Mouse (Mus musculus) heart, postnatal 36 days (tissue): ENCODE results near the gene 4931414P19Rik. TPM values are rescaled to one million over a fixed set of nuclear protein-coding genes. Genes with fewer than 3 reads are reported as not detected.
"Not testable (repeated sequence)": the region's sequence is repeated elsewhere in the genome, so short reads cannot be mapped to it uniquely, and the experiment has no call there.

ENCODE experiments used
- DNase-seq, 2 experiments: peaks; one replicate each; pipeline ENCODE4 v3.0.0; 2021 to 2022
- intact Hi-C: fragments of 180-260 bp; cut with DNase I; formaldehyde crosslinking; loops from one replicate; pipeline ENCODE4 v1.15.1; 2025
- total RNA-seq, 2 experiments: library from RNA; stranded (reverse); gene quantifications; 2 replicates each; pipeline ENCODE4 v1.2.3; 2021

Gene 4931414P19Rik
- total RNA-seq, 2 experiments from 2014 or later = 4.0 to 5.9 TPM

DNA sequence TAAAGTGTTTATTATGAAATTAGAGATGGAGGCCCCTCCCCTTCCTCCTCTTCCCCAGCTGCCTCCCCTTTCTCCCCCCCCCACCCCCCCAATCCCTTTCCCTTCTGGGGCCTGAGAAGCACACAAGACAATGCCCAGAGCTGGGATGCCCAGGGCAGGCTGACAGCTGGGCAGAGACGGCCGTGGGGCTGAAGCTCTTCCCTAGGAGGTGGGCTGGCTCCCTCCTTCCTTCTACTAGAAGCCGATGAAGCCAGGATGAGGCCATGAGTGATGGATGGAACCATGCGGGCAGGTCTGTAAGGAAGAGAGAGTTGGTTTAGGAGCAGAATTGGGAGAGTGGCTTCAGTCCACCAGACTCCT, 25.4 kb upstream of the 4931414P19Rik start:
- no peak for DNase-seq
- intact Hi-C loops = no loop called here

DNA sequence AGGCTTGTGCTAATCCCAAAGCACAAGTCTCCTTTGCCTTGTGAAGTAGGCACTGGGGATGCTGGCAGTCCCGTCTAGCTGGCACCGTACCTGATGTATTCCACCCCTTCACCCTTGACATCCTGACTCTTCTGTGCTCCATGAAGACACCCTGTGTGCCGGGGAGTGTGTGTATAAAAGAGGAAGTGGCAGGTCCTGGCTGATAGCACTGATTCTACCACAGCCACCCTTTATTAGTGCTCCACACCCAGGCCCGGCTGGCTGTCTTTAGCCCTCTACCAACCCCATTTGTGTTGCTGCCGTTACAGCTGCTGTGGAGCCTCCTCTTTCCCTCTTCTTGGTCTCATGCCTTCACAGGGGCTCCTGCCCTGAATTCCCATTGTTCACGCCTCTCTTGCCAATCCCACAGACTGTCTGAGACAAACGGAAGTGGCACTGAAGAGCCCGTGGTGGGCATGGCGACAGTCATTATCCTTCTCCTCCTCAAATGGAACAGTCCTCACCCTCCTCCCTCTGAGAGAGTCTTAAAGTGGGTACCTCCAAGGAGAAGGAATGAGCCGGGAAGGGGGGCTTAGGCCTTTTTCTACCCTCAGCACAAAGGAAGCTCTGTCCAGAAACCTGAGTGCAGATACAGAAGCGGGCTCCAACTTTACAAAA, 24.9 kb upstream of the 4931414P19Rik start:
- intact Hi-C loops = no loop called here
- DNase-seq = no peak

DNA sequence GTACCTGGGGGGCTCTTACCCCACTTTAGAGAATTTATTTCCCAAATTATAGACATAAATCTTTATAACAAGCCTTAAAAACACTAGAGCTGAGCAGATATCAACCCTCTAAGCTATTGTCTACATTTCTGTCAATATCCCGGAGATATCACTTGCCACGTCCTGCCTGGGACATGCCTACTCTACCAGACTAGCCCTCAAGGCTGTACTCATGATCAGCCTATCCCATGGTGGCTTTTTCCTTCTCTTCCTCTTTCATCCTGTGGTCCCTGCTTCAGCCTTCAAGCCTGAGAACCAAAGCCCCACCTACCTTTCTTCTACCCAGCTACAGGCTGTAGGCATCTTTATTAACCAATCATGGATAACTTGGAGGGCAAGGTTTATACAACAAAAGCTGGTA, 24.0 kb upstream of the 4931414P19Rik start:
- intact Hi-C loops = no loop called here
- DNase-seq = no peak

DNA sequence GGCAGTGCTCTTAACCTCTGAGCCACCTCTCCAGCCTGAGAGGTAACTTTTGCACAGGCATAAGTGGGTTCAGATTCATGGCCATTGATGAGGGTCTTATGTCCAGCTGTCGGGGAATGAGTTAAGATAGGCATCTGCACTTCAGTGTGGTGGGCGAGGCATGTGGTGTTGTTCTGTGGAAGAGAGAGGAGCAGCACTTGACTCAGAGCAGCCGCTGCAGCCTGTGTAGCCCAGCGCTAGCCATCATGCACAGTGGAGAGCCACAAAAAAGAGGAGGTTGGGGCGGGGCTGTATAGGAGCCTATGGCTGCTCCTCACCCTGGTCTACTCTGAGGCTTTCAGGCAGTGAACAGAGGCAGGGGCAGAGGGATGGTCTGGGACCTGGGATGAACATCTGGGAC, 22.3 kb upstream of the 4931414P19Rik start:
- DNase-seq = no peak
- intact Hi-C loops = no loop called here

DNA sequence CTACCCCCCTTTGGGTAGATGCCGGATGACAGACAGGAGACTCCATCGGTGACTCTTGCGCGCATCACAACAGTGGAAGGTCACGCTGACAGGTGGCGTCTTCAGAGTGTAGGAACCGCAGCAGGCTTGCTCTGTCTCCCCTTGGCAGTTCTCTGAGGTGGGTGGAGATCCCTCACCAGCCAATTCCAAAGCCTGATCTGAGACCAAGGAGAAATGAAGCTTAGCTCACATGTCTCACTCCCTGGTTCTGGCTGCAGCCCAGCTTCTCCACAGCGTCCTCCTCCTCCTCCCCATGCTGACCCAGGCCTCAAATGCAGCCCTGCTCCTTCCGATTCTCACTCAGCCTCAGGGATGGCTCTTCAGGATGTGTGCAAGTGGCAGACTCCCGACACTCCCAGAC, 19.2 kb upstream of the 4931414P19Rik start:
- intact Hi-C loops = no loop called here
- no peak for DNase-seq

DNA sequence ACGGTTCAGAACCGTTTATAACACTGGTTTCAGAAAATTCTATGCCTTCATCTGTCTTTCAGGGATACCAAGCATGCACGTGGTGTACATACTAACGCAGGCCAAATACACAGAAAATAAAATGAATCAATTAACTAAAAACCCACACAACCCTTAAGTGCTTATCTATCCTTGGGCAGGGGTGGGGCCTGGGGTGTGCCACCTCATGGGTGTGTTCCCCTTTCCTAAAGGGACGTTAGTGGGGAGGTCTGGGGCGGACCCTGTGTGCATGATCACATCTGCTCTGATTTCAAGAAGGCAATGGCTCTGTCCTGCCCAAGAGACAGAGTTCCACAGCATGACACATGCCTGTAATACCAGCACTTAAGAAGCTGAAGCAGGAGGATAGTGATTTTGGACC, 17.5 kb upstream of the 4931414P19Rik start:
- intact Hi-C loops = no loop called here
- DNase-seq = no peak

DNA sequence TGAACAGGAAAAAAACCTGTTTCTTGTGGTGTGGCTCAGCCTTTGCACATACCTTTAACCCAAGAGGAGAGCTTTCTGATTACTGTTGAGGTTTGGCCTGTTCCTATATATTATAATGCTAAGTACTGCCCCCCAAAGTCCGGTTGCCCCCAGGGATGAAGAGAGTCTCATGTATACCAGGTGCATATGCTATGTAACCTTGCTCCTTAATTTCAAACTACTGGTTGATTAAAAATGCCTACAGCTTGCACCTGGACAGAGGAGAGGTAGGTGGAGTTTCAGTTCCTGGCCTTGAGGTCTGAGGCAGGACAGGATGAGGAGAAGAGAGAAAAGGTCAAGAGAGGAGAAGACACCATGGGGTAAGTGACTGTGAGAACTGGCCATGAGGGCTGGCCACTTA, 15.3 kb upstream of the 4931414P19Rik start, which contains the start of gene Psmb11:
TSS of gene Psmb11 (plus strand) at position 301 of the 400 bp plus-strand sequence.
- intact Hi-C loops = loop anchor here (2.0 kb wide), 1 partner anchor 18 kb away; no protein-coding TSS in a partner anchor
- DNase-seq = no peak

DNA sequence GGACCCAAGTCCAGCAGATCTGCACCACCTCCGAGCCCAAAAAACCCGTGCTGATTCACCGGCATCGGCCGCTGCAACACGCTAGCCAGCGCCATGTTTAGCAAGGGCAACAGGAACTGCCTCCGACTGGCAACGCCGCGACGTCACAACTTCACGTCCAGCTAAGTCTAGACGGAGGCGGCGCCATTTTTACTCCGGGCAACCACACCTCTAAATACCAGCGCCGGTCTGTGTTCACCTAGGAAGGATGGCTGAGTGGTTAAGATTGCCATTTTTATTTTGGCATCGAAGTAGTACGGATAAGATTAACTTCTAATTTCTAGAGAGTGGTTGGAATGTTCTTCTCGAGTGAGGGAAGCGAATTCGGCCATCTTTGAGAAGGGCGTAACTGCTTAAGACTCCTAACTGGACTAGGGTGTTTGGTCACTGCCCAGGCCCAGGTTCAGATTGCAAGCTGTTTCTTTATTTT, 12.1 kb upstream of the 4931414P19Rik start, which contains the start of gene Psmb5:
TSS of gene Psmb5 (minus strand) at position 126 of the 469 bp plus-strand sequence.
- intact Hi-C loops = no loop called here
- DNase-seq = peak; percentile 87 to 93

DNA sequence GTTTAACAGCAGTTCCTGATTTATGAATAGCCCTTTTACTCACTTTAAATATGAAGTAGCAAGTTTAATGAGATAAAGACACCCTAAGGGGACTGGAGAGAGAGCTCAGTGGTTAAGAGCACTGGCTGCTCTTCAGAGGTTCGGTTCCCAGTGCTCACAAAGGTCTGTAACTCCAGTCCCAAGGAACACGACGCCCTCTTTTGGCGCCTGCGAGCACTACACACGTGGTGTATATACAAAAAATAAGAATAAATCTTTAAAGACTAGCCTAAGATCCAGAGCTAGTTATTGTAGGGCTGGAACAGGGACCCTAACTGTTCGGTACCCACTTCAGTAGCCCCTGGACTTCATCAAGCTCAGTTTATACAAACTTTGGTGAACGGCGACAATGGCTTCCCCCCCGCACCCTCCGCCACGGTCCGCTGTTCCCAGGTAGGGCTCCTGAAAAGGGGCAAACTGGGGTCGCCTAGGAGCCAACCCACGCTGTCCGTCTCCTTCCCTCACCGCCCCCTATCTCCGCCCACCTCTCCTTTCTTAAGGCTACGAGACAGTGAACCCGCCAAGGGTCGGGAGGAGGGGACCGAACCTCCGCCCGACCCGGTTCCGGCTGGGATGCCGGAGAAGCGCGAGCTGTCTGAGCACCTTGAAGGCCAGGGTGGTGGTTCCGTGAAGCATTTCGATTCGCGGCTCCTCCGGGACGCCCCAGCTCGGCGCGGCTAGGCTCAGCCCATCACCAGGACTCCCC, 11.5 kb upstream of the 4931414P19Rik start:
- intact Hi-C loops = no loop called here
- DNase-seq = no peak

DNA sequence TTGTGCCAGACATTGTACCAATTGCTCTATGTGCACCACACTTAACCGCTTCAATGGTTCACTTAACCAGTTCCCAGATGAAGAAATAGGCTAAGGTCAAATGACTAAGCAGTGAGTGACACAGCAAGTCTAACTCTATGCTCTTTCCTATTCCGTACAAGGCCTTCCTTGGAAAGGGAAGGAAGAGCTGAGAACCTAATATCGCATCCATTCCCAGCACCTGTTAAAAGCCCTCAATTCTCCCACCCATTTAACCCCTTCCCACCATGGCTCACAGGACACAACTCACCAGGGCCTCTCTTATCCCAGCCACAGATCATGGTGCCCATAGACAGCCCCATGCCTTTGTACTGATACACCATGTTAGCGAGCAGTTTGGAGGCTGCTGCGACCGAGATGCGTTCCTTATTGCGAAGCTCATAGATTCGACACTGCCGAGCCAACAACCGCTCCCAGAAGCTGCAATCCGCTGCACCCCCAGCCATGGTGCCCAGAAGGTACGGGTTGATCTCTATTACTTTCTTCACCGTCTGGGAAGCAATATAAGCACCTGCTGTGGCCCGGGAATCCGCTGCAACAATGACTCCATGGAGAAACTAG, 10.5 kb upstream of the 4931414P19Rik start:
- intact Hi-C loops = no loop called here
- DNase-seq = no peak

DNA sequence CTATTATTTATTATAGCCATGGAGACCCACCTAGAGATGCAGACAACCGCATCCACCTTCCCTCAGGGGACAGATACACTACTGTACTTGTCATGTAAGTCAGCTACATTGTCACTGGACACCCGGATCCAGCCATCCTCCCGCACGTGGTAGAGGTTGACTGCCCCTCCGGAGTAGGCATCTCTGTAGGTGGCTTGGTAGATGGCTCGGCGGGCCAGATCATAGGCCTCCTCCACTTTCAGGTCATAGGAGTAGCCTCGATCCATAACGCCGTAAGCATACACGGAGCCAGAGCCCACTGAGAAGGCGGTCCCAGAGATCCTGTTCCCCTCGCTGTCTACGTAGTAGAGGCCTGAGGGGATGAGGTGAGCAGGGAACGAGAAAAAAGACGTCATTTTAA, 8.3 kb upstream of the 4931414P19Rik start:
- DNase-seq, intact Hi-C loops: not testable (repeated sequence)

DNA sequence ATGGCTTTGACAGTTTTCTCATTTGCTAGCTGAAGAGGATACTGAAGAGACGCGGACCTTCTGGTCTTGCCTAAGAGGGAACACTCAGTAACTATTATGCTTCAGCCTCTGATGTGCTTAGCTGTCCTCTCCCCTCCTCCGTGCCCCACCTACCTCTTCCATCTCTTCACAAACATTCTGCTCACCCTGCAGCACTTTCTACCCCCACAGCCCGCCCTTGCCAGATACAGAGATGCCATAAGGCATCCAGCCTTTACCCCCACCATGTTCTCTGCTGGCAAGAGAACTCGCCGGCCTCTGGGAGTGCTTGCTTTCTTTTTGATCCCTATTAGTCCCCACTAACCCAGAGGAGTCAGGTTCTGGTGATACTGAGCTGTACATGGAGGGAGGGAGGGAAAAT, 4.9 kb upstream of the 4931414P19Rik start:
- no peak for DNase-seq
- intact Hi-C loops = no loop called here

DNA sequence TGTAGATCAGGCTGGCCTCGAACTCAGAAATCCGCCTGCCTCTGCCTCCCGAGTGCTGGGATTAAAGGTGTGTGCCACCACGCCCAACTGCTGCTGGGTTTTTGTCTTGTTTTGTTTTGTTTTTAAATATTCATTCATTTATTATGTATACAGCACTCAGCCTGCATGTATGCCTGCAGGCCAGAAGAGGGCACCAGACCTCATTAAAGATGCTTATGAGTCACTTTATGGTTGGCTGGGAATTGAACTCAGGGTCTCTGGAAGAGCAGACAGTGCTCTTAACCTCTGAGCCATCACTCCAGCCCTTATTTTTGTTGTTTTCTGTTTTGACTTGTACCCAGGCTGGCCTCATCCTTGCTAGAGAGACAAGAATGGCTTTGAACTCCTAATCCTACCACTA, 4.2 kb upstream of the 4931414P19Rik start:
- DNase-seq = no peak
- intact Hi-C loops = no loop called here

DNA sequence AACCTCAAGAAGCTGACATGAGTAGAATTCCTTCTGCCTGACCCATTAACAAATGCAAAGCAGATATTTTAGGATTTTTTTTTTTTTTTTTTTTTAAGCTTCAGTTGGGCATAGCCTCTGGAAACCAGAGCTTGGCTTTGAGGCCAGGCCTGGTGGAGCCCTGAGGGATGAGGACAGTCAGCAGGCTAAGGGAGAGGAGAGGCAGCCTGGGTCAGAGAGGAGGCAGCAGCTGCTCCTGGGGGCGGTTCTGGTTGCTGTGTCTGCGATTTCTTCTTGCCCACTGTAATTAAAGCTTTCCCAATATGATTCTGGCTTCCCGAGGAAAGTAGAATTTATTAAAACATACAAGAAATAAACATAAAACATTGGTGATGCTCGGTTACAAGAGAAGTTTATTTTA, 3.5 kb upstream of the 4931414P19Rik start:
- intact Hi-C loops = no loop called here
- no peak for DNase-seq

DNA sequence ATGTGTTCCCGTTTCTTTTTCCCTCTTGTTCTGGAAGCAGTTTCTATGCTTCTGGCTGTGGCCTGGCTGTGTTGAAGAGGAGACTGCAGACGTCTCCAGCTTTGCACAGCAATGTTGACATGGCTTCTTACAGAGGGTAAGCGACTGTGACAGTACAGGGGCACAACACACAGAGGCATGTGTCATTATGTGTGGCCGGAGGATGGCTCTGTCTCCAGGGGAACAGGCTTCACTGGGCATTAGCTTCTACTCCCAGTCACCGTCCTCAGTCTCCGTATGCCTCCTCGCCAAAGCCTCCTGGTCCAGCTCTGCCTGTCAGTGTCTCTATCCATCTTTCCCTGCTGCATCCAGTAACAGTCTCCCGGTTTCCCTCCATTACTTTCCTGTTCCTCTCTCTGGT, 1.4 kb upstream of the 4931414P19Rik start:
- intact Hi-C loops = no loop called here

DNA sequence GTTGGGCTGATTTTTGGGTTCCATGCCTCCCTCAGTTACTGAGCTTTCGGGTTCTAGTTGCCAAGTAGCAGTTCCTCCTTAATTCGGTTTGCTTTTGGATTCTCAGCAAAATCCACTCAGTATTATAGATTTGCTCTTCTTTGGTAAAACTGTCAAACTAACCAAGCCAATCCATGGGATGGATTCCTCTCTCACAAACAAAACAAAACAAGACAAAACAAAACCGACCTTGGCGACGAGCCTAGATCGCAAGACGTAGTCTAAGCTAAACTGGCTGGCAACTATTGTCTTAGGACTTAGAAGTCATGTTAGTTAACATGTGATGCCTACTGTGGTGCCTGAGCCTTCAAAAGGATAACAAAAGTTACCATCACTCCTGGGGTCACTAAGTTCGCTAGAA, 2.1 kb downstream of the 4931414P19Rik start:
- intact Hi-C loops = loop anchor here (5.0 kb wide), 1 partner anchor 86 kb away; the partner anchor contains the start of gene Prmt5
- DNase-seq = no peak

More for the DNA sequence above, 1.4 kb upstream of the 4931414P19Rik start:
- no peak for DNase-seq

DNA sequence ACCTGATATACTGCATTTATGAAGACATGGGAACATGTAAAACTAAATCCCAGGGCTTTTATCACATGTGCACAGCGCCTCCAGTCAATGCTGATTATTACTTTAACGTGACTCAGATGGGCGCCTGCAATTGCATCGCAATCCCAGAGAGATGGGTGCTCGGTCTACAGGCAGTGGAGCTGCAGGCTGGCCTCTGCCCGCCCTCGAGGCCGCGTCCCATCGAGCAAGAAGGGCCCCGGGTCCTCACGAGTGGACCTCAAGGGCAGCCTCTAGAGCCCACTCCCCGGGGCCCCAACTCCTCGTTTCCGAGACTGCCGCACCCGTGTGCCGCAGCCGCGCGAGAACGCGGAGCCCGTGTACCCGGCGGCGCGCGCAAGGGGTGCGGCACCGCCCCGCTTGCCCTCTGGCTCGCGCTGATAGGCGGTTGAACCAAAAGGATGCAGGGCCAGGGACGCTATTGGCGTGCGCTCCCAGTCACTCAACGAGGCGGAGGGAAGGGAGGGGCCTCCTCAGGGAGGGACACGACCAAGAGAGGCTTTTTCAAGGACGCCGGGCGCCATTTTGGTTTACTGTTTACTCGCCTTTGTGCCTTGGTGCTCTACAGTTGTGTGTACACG, 2.6 kb downstream of the 4931414P19Rik start:
- DNase-seq = peak; percentile 93
- intact Hi-C loops = loop anchor here (5.0 kb wide), 1 partner anchor 86 kb away; the partner anchor contains the start of gene Prmt5

DNA sequence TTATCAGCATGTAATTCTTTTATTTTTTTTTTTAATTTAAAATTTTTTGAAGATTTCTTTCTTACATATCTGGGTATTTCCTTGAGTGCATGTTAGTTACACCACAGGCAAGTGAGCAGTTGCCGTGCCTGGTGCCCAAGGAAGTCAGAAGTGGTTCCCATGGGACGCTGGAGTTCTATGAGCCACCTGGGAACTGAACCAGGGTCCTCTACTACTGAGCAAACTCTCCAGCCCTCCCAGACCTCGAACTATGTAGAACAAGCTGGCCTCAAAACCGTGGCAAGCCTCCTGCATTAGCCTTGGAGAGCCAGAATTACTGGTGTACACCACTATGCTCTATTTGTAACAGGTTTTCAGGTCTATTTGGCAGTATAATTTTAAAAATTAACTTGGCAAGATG, 3.2 kb downstream of the 4931414P19Rik start:
- DNase-seq = no peak
- intact Hi-C loops = loop anchor here (5.0 kb wide), 1 partner anchor 85 kb away; the partner anchor contains the start of gene Prmt5

DNA sequence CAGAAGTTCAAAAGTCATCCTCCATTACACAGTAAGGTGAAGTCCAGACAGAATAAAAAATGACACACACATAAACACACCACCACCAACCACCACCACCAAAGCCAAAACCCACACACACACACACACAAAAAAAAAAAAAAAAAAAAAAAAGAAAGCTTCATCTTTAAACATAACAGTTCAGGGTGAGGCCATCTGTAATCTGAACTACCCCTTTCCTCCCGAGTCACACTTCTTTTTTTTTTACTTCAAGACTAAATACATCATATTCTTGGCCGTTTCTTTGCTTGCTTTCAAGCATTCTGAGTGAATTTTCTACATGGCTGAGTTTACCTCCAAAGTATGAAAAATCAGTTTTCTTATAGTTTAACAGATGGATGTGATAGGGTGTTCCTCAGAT, 4.2 kb downstream of the 4931414P19Rik start:
- DNase-seq = no peak
- intact Hi-C loops = loop anchor here (5.0 kb wide), 1 partner anchor 84 kb away; the partner anchor contains the start of gene Prmt5

DNA sequence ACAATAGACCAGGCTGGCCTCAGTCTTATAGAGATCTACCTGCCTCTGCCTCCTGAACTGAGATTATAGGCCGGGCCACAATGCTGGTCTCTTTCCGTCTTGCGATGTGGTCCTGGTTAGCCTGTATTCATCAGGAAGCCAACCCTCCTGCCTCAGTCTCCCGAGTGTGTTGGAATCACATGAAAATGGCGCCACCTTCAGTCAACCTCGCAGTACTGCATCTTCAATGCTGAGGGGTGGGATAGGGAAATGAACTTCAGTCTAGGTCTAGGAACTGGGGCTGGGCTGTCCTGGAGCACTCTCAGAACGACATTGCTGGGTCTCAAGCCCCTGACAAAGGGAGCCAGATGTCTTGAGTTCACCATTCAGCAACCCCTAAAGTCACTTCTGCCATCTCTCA, 8.7 kb downstream of the 4931414P19Rik start:
- DNase-seq = no peak
- intact Hi-C loops = no loop called here
